Comparison of ENCODE assay signal across 14 mouse cellular contexts in the genomic region with DNA sequence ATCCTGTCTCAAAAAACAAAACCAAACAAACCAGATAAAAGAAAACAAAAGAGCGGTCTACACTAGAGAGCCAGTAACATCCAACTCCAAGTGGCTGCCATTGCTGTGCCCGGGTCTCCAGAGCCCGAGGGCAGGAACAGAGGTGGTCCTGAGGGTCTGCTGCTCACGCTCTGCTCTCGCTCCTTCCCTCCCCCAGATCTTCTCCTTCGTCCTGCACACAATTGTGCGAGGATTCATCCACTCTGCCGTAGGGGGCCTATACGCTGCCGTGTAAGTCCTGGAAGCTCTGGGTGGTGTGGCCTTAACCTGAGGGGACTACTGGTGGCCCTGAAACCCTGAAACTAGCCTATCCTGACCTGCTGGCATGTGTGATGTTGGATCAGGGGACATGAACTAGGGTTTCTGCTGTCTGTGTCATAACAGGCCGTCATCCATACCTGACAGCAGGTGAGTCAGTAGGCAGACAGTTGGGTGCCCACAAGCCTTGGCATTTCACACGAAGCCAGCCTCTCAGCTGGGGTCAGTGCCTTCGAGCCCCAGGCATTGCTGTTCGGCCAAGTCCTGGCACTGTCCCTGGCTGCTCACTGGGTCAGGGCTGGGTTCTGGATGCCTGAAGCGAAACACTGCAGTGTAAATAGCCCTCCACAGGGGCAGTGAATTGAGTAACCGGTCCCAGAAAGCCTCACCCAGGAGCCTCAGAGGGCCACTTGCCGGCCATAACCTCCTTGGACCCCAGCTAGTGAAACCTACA. TPM values are rescaled to one million over a fixed set of nuclear protein-coding genes. Genes with fewer than 3 reads are reported as not detected.
A peak's percentile ranks its signal among the peaks of the same experiment; 100 is the strongest.
DNase-seq lines count a peak whose midpoint lies in the region; ATAC-seq and TF ChIP-seq lines count a peak whose summit lies in the region.
"Had no signal": no experiment of that assay in that cellular context is flagged by ENCODE, and none has a peak within 500 bp of the region (broad histone marks: within the 10 kb centered on the region; RNA-seq: fewer than 3 reads in every experiment).

No protein-coding gene starts in this region.

- no peak overlapping the region for H3K4me3 ChIP-seq in lung, adult 2 months (replicated peaks; ENCODE audit: extremely low read depth, low read depth, low read length)
- peak overlapping the region; percentile 16; the same call in 1 of the 2 replicates for H3K4me3 ChIP-seq in bone marrow macrophage, adult 2 months (ENCODE audit: insufficient read depth, low read length)
- H3K4me3 ChIP-seq in macrophage (ENCODE audit: inconsistent target), result no peak overlapping the region
- H3K4me3 ChIP-seq in forebrain, embryonic 16.5 days (replicated peaks; ENCODE audit: low read length), result no peak overlapping the region
- H3K4me3 ChIP-seq: embryonic facial prominence, embryonic 12.5 days; forebrain, embryonic 13.5 days; midbrain, embryonic 12.5 days; stomach, embryonic 15.5 days had no signal

- peaks cover 37% of the 10 kb centered on the region; the same call in 1 of the 2 replicates for H3K79me2 ChIP-seq in macrophage (ENCODE audit: inconsistent target)

- no peak overlapping the region for H3K4me2 ChIP-seq in forebrain, embryonic 16.5 days (ENCODE audit: low read length)
- H3K4me2 ChIP-seq: embryonic facial prominence, embryonic 12.5 days; forebrain, embryonic 13.5 days; midbrain, embryonic 12.5 days; stomach, embryonic 15.5 days had no signal

- WGBS in lung, adult 2 months, result 81% methylated on average over 17 of the region's 17 CpGs
- 68% methylated on average over 17 of the region's 17 CpGs for WGBS in macrophage (ENCODE audit: missing documents)
- 84% methylated on average over 17 of the region's 17 CpGs for WGBS in forebrain, embryonic 16.5 days

- H3K27me3 ChIP-seq in forebrain, embryonic 16.5 days (replicated peaks; ENCODE audit: control insufficient read depth, insufficient read depth, low read length), result no peaks in the 10 kb centered on the region
- H3K27me3 ChIP-seq: embryonic facial prominence, embryonic 12.5 days; forebrain, embryonic 13.5 days; midbrain, embryonic 12.5 days; stomach, embryonic 15.5 days had no signal

- no peaks in the 10 kb centered on the region for H3K9me3 ChIP-seq in forebrain, embryonic 16.5 days (ENCODE audit: control insufficient read depth, low read length)
- H3K9me3 ChIP-seq: embryonic facial prominence, embryonic 12.5 days; forebrain, embryonic 13.5 days; midbrain, embryonic 12.5 days; stomach, embryonic 15.5 days had no signal

- peak; percentile 55 to 65 for DNase-seq in lung, adult 18-20 months
- DNase-seq in lung, adult 2 months, result no peak
- peak; percentile 86 to 89 for DNase-seq in cerebellum, adult 18-20 months
- no peak for DNase-seq in retina, postnatal 1 day
- DNase-seq: kidney, postnatal 14 days; layer of hippocampus, postnatal 36 days; right cerebral cortex, postnatal 14 days had no signal

- TF ChIP-seq POLR2A in lung, adult 2 months (IDR thresholded peaks at IDR 0.05; ENCODE audit: borderline replicate concordance, extremely low read depth, low read depth, low read length), result no peak
- TF ChIP-seq POLR2A in bone marrow macrophage, adult 2 months (IDR thresholded peaks at IDR 0.05; ENCODE audit: borderline replicate concordance, low read depth, low read length), result no peak

- ATAC-seq in forebrain, embryonic 16.5 days, result no peak
- ATAC-seq: forebrain, embryonic 13.5 days had no signal

- peak overlapping the region; percentile 96 for H3K27ac ChIP-seq in bone marrow macrophage, adult 2 months (ENCODE audit: insufficient read depth, low read depth, low read length)
- peak overlapping the region; percentile 98 for H3K27ac ChIP-seq in macrophage
- no peak overlapping the region for H3K27ac ChIP-seq in forebrain, embryonic 16.5 days (ENCODE audit: low read length)
- H3K27ac ChIP-seq: embryonic facial prominence, embryonic 12.5 days; forebrain, embryonic 13.5 days; midbrain, embryonic 12.5 days; stomach, embryonic 15.5 days had no signal

- no peak overlapping the region for H3K9ac ChIP-seq in forebrain, embryonic 16.5 days (replicated peaks; ENCODE audit: low read depth, low read length)
- H3K9ac ChIP-seq: embryonic facial prominence, embryonic 12.5 days; forebrain, embryonic 13.5 days; midbrain, embryonic 12.5 days; stomach, embryonic 15.5 days had no signal

- H3K4me1 ChIP-seq in lung, adult 2 months (ENCODE audit: control insufficient read depth, insufficient read depth, low read length), result peaks cover 27% of the 10 kb centered on the region
- peaks cover 79% of the 10 kb centered on the region for H3K4me1 ChIP-seq in bone marrow macrophage, adult 2 months (ENCODE audit: control insufficient read depth, insufficient read depth, low read length)
- peaks cover 14% of the 10 kb centered on the region for H3K4me1 ChIP-seq in forebrain, embryonic 16.5 days (replicated peaks; ENCODE audit: control insufficient read depth, insufficient read depth, low read length)

- peaks cover 38% of the 10 kb centered on the region for H3K36me3 ChIP-seq in macrophage (ENCODE audit: inconsistent target)
- H3K36me3 ChIP-seq in forebrain, embryonic 16.5 days (ENCODE audit: control insufficient read depth, insufficient read depth), result peaks cover 19% of the 10 kb centered on the region
- H3K36me3 ChIP-seq: embryonic facial prominence, embryonic 12.5 days; stomach, embryonic 15.5 days had no signal

- TF ChIP-seq CTCF in lung, adult 2 months (IDR thresholded peaks at IDR 0.05; ENCODE audit: insufficient read depth, low read length), result no peak
- no peak for TF ChIP-seq CTCF in bone marrow macrophage, adult 2 months (IDR thresholded peaks at IDR 0.05; ENCODE audit: low read depth, low read length)

RNA-seq across cellular contexts. Expression of gene Pitpna, which starts 17.3 kb away (rescaled TPM):
- 56.1 and 70.4 TPM in 2 replicates for polyA plus RNA-seq in lung, adult 2 months (2012; rRNA removed)
- 512 TPM in 2 replicates for polyA plus RNA-seq in bone marrow macrophage, adult 2 months (2012; ENCODE audit: insufficient read depth, insufficient read length, missing spikeins)
- total RNA-seq in macrophage (2018; cell fraction: chromatin; rRNA removed), result 100 to 1,000 TPM in 25 of 26 experiments, 10 to 100 TPM in 1; 81.1 to 352 (median 282) TPM
- 100 to 1,000 TPM; 242 to 357 (median 310) TPM for total RNA-seq in macrophage (2018; cell fraction: cytosol; rRNA removed)
- total RNA-seq in macrophage (2018; cell fraction: nucleus; rRNA removed), result 100 to 1,000 TPM in 25 of 26 experiments, 10 to 100 TPM in 1; 98.7 to 332 (median 234) TPM
- polyA plus RNA-seq in macrophage (2018), result 282 to 582 TPM (median 340 TPM) in 3 replicates
- 86.1 and 90.2 TPM in 2 replicates for polyA plus RNA-seq in forebrain, embryonic 16.5 days (2015; fragmentation: Nextera tagmentation; extraction: Ambion mirVana)

RNA-seq across cellular contexts. Expression of gene Slc43a2, which starts 39.1 kb away (rescaled TPM):
- 68.2 and 78.7 TPM in 2 replicates for polyA plus RNA-seq in lung, adult 2 months (2012; rRNA removed)
- polyA plus RNA-seq in bone marrow macrophage, adult 2 months (2012; ENCODE audit: insufficient read depth, insufficient read length, missing spikeins), result 202 and 231 TPM in 2 replicates
- total RNA-seq in macrophage (2018; cell fraction: chromatin; rRNA removed), result 1,000 to 10,000 TPM in 1 of 26 experiments, 100 to 1,000 TPM in 23, 10 to 100 TPM in 2; 27.0 to 1,006 (median 669) TPM
- 100 to 1,000 TPM; 216 to 691 (median 376) TPM for total RNA-seq in macrophage (2018; cell fraction: cytosol; rRNA removed)
- total RNA-seq in macrophage (2018; cell fraction: nucleus; rRNA removed), result 1,000 to 10,000 TPM in 2 of 26 experiments, 100 to 1,000 TPM in 24; 102 to 1,167 (median 672) TPM
- 250 to 450 TPM (median 359 TPM) in 3 replicates for polyA plus RNA-seq in macrophage (2018)
- 12.5 and 16.4 TPM in 2 replicates for polyA plus RNA-seq in forebrain, embryonic 16.5 days (2015; fragmentation: Nextera tagmentation; extraction: Ambion mirVana)

RNA-seq across cellular contexts. Expression of gene Scarf1, which starts 57.2 kb away (rescaled TPM):
- 50.1 and 58.6 TPM in 2 replicates for polyA plus RNA-seq in lung, adult 2 months (2012; rRNA removed)
- polyA plus RNA-seq in bone marrow macrophage, adult 2 months (2012; ENCODE audit: insufficient read depth, insufficient read length, missing spikeins), result 32.8 and 33.5 TPM in 2 replicates
- total RNA-seq in macrophage (2018; cell fraction: chromatin; rRNA removed), result 10 to 100 TPM; 12.1 to 48.5 (median 29.0) TPM
- 10 to 100 TPM in 24 of 26 experiments, 1 to 10 TPM in 2; 8.5 to 34.5 (median 14.6) TPM for total RNA-seq in macrophage (2018; cell fraction: cytosol; rRNA removed)
- 10 to 100 TPM; 17.7 to 87.3 (median 37.1) TPM for total RNA-seq in macrophage (2018; cell fraction: nucleus; rRNA removed)
- 8.6 to 19.0 TPM (median 16.2 TPM) in 3 replicates for polyA plus RNA-seq in macrophage (2018)
- polyA plus RNA-seq in forebrain, embryonic 16.5 days (2015; fragmentation: Nextera tagmentation; extraction: Ambion mirVana), result 3.6 and 4.2 TPM in 2 replicates

Comparison
In these comparisons a context has a peak if more than half of its experiments do, and no peak if none do; other contexts are left out.
1. DNase-seq: peak in lung, adult 18-20 months (2 of 2) and cerebellum, adult 18-20 months (2 of 2); none in lung, adult 2 months (single experiment) and retina, postnatal 1 day (single experiment).